Mouse (Mus musculus) C2C12 (cell line): Measurements from ENCODE around the gene Tspan10.

Source experiments
- CEBPB ChIP-seq: IDR thresholded peaks from one replicate; pipeline ENCODE4 v1.6.1; 2011; ENCODE audit warnings: low read depth, mild to moderate bottlenecking, control low read depth, moderate library complexity
- CTCF ChIP-seq: IDR thresholded peaks from one replicate; pipeline ENCODE4 v1.5.1; 2011; ENCODE audit not compliant: control insufficient read depth, insufficient read depth, insufficient read length
- MAX ChIP-seq: IDR thresholded peaks from one replicate; pipeline ENCODE4 v1.6.1; 2011; ENCODE audit warnings: mild to moderate bottlenecking, control low read depth
- USF1 ChIP-seq: IDR thresholded peaks from one replicate; pipeline ENCODE4 v1.6.1; 2011; ENCODE audit warnings: low read depth, mild to moderate bottlenecking, control low read depth, moderate library complexity

DNA sequence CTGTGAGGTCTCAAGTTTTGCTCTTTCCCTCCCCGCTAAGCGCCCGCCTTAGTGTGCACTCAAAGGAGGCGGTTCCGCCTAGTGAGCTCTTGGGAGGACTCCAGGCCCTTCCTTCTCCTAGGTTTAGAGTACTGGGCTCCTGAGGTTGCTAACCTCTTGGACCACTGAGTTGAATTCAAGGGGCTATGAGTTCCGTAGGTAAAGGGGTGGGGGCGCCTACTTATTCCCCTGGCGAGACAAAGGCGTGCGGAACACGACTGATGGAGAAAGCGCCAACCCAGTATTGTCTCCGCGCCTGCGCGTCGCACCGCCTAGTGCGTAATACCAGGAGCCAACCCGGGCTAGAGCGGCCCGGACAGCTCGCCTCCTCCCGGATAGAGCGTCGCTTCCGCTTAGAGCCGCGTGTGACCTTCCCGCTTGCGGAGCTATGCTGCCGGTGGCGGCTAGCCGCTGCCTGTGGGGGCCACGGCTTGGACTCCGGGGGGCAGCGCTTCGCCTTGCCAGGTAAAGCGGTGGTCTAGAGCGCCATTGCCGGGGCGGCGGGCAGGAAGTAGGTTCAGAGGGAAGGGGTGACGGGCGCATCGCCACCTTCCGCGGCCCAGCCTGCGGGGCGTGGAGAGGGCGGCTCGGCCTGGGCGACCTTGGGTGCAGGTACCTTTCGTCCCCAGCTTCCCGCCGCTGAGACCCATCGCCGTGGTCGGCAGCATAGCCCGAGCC is 42.0 kb downstream of the Tspan10 start, which contains the start of gene Mrpl12:
- no peak for TF ChIP-seq CTCF
- no peak for TF ChIP-seq CEBPB
- TF ChIP-seq USF1: peak; percentile 9
- peak; percentile 96 for TF ChIP-seq MAX
